Comparison of ENCODE assay signal across 19 mouse cellular contexts in genomic region chr19:16789930-16790329, GRCm38 (mm10).
"Had no signal": no experiment of that assay in that cellular context is flagged by ENCODE, and none has a peak within 500 bp of the region (broad histone marks: within the 10 kb centered on the region; RNA-seq: fewer than 3 reads in every experiment).

No protein-coding gene starts in this region.

- DNase-seq: lung, adult 18-20 months; lung, embryonic 14.5 days; lung, postnatal 10 days; lung, postnatal 4 days; midbrain, embryonic 14.5 days; retina, postnatal 1 day; right cerebral cortex, adult 18-20 months; right cerebral cortex, postnatal 25 days; right cerebral cortex, postnatal 4 days; spleen, adult 18-20 months; thymus, adult 2 months; thymus, postnatal 25 days; thymus, postnatal 4 days had no signal

- ATAC-seq: midbrain, embryonic 16.5 days had no signal

- H3K27ac ChIP-seq: midbrain, embryonic 10.5 days; midbrain, embryonic 12.5 days; neural tube, embryonic 13.5 days; neural tube, embryonic 15.5 days had no signal

- H3K27me3 ChIP-seq: midbrain, embryonic 12.5 days; neural tube, embryonic 13.5 days; neural tube, embryonic 15.5 days had no signal

- H3K4me1 ChIP-seq: midbrain, embryonic 10.5 days; midbrain, embryonic 12.5 days; neural tube, embryonic 13.5 days; neural tube, embryonic 15.5 days had no signal

- H3K9me3 ChIP-seq: midbrain, embryonic 10.5 days; midbrain, embryonic 12.5 days; neural tube, embryonic 13.5 days; neural tube, embryonic 15.5 days had no signal

- H3K9ac ChIP-seq: lung, embryonic 14.5 days; midbrain, embryonic 12.5 days; neural tube, embryonic 13.5 days; neural tube, embryonic 15.5 days had no signal

- H3K4me3 ChIP-seq: midbrain, embryonic 10.5 days; midbrain, embryonic 12.5 days; myocyte; neural tube, embryonic 13.5 days; neural tube, embryonic 15.5 days had no signal

- H3K4me2 ChIP-seq: lung, embryonic 14.5 days; midbrain, embryonic 12.5 days; neural tube, embryonic 13.5 days; neural tube, embryonic 15.5 days had no signal

- H3K36me3 ChIP-seq: midbrain, embryonic 10.5 days; midbrain, embryonic 12.5 days; neural tube, embryonic 13.5 days; neural tube, embryonic 15.5 days had no signal
